Mouse (Mus musculus) large intestine, adult 2 months (tissue): ENCODE measurements around the gene Srl. TPM values are rescaled to one million over a fixed set of nuclear protein-coding genes. Genes with fewer than 3 reads are reported as not detected.
A peak's percentile ranks its signal among the peaks of the same experiment; 100 is the strongest.
"Not testable (repeated sequence)": the region's sequence is repeated elsewhere in the genome, so short reads cannot be mapped to it uniquely, and the experiment has no call there.

Experiments
- DNase-seq: peaks from one replicate; pipeline ENCODE4 v3.0.0-alpha.2; 2012; ENCODE audit warnings: low read depth, low spot score
- WGBS: fragments of 180-500 bp; shearing (Covaris S2); methylation state at CpG from one replicate; pipeline ENCODE4 v1.1.7; 2018; 5-methylcytosine and 5-hydroxymethylcytosine counted together
- polyA plus RNA-seq: library from polyadenylated mRNA; depleted of rRNA; stranded (reverse); fragments of >200 nt; gene quantifications from 2 replicates; pipeline ENCODE4 v1.2.3, GENCODE M21; 2012

Srl gene
- polyA plus RNA-seq, 1 experiment: 3.3 TPM

DNA sequence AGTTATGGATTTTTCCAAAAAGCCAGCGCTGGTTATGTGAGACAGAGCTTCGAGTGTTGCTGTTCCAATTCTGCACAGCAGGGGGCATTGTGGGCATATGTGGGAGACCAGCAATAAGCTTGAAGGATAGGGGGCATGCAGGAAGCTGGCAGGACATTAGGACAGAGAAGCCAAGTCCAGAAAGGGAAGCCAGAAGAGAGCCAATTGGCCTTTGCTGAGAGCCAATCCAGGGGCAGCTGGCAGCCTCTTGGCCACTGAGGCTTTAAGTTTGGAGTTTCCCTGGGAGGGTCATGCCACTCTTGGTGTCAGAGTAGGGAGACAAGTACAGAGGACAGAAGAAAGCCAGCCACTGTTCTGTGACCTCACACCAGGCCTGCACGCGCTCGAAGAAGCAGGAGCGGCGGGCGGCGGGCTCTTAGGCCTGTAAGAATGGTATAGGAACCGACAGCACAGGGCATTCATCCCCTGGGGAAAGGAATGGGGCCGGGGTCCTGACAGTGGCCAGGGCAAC, 52.4 kb downstream of the Srl start:
- peak; percentile 71 for DNase-seq
- 50% methylated on average over 11 of the region's 11 CpGs for whole genome bisulfite sequencing

DNA sequence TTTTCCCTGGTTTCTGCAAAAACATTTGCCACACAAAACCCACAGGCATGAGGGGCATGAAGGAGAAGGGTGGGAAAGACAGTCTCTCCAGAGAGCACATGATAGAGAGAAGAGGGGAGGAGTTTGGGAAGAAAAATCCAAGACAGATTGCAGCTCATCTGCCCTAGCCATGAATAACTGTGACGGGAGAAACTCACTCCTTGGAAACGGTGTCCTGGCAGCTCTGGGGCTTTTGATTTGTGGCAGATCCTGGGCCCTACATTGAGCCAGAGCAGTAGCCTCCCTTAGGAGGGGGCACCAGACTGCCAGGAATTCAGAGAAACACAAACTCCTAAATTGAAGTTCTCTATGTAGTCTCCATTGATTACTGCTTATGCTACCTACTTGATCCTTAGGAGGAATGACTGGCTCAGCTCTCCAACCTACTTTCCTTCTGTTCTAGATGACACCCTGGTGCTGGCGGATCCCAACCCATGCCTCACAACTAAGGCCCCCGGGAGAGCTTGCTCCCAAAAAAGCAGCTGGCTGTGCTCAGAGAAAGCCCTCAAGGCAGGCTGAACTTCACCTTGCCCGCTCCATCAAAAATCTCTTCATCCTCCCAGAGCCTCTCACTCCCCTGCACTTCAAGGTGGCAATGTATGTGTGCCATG, 60.9 kb downstream of the Srl start:
- WGBS: 84% methylated on average over 5 of the region's 5 CpGs
- no peak for DNase-seq

DNA sequence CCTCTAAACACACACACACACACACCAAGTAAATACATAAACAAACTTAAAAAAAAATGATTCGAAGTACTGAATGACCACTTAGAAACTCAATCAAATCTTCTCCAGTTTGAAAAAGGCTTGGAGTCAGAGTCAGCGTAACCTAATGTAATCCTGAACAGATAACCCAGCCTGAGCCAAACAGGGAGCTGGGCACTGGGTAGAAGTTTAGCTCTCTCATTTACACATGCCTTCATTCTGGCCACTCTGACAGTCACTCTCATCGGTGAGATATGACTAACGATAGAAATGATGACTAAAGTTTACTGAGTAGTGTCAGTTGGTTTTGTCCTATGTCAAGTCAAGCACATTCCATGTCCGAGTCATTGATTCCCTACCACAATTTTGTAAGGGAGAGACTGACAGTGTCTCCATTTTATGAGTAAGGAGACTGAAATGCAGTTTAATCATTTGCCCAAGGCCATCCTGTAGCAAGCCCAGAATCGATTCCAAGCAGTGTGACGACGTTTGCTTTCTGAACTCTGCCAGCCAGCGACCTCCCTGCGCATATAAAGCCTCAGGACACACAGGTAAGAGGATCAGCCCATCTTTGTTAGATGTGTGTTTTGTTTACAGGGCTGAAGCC, 63.9 kb downstream of the Srl start:
- DNase-seq: no peak

DNA sequence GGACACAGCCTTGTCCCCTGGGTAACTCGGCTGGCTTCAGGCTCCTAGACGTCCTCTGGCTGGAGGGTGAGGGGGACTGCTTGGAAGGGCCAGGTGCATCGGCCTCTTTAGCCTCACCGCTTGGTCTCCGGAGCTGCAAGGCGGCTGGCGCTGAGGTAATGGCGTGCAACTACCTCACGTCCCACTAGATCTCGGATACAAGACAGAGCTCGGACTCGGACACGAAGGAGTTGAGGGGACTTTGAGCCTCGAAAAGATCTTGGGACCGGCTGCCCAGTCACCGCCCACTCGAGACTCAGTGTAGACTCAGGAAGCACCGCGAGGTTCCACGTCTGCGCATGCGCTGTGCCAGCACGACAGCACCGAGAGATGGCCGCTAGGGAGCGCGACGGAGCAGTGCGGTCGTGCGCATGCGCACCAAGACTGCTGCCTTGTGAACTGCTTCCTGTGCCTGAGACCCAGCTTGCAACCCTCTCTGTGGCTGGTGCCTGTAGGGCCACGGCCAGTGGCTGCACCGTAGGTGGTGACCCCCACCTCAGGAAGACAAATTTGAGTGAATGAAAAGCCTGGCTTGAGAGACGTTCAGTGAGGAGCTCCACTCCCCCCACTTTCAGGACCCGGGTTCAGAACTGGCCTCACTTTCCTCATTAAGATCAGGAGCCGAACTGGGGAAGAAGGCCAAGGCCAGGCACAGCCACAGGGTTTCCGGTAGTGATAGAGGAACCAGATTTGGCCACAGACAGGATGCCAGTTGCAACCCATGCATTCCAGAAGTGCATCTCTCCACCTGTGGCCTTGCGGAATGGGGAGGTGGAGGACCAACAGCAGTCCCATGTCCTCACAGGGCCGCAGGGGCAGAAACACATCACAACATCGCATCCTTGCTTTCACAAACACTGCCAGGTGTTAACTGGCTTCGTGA, 66.5 kb downstream of the Srl start:
- WGBS: 13% methylated on average over 42 of the region's 42 CpGs
- DNase-seq: peak; percentile 85

More for the DNA sequence above, 63.9 kb downstream of the Srl start:
- WGBS: 47% methylated on average over 10 of the region's 10 CpGs

DNA sequence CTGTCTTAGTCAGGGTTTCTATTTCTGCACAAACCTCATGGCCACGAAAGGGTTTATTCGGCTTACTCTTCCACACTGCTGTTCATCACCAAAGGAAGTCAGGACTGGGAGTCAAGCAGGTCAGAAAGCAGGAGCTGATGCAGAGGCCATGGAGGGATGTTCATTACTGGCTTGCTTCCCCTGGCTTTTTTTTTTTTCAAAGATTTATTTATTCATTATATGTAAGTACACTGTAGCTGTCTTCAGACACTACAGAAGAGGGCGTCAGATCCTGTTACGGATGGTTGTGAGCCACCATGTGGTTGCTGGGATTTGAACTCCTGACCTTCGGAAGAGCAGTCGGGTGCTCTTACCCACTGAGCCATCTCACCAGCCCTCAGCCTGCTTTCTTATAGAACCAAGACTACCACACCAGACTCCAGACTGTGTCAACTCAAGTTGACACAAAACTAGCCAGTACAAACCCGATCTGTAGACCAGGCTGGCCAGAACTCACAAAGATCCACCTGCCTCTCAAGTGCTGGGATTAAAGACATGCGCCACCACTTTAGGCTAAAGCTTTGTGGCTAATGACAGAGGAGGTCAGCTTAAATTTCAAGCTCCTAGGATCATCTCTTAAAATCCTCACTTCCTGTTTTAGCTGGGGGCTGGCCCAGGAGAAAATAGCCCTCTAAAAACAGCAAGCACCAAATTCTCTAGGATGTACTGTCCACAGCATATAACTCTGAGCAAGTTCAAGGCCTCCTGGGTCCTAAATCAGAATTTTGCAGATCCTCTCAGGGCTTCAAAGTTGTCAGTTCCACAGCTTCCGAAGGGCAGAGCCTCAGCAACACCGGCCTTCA, 67.4 kb downstream of the Srl start:
- not testable (repeated sequence) for DNase-seq

DNA sequence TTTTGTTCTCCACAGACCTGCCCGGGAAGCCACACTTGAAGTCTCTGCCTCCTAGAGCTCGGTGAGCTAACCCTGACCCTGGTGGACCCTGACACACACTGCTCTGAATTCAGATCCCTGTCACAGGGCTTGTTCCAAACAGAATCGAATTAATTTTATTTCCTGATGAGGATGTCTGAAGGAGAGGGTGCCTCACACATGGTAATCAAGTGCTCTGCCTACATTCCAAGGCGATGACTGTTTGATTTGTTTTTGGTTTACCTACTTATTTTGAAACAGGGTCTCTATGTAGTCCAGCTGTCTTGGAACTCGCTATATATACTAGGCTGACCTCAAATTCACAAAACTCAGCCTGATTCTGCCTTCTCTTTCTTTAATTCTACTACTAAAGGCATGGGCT, 68.4 kb downstream of the Srl start:
- no peak for DNase-seq
- WGBS: 68% methylated on average over 5 of the region's 5 CpGs

More for the DNA sequence above, 67.4 kb downstream of the Srl start:
- 60% methylated on average over 10 of the region's 10 CpGs for WGBS

DNA sequence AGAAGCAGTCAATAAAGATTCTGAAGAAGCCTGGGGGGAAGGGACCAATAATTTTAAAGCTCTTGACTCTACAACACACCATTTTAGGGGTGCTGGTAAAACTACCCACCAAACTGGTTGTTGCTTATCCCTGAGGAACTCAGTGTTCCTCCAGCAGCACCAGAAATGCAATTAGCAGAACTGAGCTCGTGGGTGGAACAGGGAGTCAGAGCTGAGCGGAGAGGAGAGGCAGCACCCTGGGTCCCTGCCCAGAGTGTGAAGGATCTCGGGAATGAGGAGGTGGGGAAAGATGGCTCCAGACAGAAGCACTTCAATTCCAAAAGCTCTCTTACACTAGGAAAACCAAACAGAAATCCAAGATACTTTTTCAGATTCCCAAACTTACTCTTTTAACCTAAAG, 68.9 kb downstream of the Srl start:
- DNase-seq: no peak
- WGBS: 58% methylated on average over 3 of the region's 3 CpGs

DNA sequence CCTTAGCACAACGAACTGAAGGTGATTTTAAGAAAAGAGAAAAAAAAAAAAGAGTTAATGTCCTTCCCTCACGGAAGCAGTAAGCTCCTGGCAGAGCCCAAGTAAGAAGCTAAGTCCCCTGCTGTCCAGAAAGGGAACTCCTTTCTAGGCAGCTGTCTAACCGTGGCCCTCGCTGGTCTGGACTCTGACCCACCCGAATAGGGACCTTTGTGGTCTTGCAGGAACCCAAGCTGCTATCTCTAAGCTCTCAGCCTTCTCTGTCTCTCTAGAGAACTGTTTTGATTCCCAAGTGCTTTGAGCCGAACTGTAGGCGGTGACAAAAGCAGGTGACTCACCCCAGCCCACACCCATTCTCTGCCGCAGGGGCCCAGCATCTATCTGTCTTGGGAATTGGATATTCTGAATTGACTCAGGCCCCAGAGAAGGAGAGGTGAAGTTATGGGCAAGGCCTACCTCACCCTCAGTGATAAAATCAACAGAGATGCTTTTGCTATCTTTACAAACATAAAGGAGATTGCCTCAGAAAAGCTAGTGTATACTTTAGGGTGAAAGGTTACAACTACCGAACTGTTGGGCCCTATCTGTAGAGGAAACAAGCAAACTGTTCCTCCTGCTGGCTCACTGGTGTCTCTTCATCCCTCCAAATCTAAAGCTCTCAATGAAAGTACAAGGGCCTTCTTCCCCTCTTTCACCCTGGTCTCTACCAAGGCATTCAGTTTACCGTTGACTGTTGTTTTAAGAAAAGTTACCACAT, 71.8 kb downstream of the Srl start:
- no peak for DNase-seq
- WGBS: 22% methylated on average over 10 of the region's 10 CpGs

DNA sequence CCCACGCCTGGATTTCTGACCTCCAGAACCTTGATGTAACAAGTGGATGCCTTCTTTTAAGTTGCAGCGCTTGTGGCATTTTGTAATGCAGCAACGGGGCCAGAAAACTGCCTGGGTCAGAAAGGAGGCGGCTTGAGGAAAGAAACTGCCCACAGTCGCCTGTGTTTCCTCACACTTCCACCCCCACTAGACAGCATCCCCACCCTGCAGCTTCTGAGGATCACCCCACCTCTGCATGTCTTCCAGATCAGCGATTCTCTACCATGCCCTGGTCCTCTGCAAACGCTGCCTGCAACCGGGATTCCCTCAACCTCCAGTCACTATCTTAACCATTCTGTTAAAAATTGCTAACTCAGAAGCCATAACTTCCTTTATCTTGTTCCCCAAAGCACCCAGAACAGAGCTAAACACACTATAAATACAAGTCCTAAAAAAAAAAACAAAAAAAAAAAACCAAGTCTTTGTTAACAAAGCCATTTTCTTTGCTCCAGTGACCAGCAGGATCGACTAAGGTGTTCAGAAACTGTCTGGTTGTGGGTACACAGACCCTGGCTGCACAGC, 77.0 kb downstream of the Srl start:
- WGBS: 71% methylated on average over 9 of the region's 9 CpGs
- DNase-seq: no peak

DNA sequence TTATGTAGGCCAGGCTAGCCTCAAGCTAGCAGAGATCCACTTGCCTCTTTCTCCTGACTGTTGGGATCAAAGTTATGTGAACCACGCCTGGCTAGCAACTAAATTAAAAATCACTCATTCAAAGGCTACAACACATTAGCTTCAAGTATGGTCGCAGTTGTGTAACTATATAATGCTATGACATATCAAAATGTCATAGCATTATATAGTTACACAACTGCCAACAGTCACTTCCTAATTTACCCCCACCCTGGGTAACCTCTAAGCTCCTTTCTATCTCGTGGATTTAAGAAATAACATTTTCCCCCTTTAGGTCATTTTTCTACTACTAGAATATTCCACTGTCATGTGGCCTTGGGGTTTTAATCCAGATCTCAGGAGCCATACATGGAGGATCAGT, 83.7 kb downstream of the Srl start:
- no peak for DNase-seq
- 81% methylated on average over 3 of the region's 3 CpGs for WGBS

DNA sequence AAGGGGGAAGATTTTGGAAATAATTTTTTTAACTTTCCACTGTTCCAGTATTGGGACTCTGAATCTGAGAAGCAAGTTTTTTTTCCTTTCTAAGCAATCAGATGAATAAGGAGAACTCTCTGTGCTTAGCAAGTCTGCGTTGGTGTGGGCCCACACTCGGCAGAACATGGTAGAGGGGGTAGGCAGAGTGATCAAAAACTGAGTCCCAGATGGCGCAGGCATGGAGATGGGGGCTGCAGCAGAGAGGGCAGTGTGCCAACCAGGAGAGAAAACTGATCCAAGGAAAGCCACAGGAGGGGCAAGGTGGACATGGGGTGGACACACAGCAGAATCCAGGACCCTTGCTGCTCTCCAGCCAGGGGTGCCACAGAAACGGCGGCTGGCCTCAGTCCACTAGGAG, 85.2 kb downstream of the Srl start:
- WGBS: 85% methylated on average over 5 of the region's 5 CpGs
- DNase-seq: no peak

DNA sequence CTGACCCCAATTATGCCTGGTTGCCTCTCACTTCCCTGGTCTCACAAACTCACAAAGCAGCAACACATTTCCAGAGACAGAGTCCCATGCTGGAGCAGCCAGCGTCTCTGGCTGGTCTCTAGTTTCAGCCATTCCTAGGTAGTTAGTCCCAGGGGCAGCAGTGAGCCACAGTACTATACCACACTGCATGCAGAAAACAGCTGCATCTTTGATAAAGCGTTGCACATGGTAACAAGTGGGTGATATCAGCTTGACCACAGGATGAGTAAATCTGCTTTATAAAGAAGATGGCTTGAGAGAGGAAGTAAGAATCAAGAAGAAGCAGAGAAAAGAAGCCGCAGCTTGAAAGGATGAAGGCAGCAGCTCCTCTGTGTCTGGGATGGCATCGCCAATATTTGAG, 85.9 kb downstream of the Srl start:
- no peak for DNase-seq
- 88% methylated on average over 4 of the region's 4 CpGs for WGBS

DNA sequence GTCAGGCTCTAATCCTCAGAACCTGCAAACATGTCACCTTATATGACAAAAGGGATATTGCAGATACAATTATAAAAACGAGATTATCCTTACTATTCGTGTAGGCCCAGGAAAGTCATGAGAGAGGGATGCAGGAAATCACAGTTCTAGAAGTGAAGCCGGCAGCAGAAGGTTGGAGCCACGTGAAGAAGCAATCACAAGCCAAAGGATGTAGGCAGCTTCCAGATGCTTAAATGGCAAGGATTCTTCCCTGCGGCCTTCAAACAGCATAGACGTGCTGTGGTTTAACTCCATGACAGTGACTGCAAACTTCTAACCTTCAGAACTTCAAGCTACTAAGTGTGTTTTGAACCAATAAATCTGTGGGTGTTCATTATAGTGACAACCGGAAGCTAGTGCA, 87.1 kb downstream of the Srl start:
- WGBS: 88% methylated on average over 7 of the region's 7 CpGs
- no peak for DNase-seq

DNA sequence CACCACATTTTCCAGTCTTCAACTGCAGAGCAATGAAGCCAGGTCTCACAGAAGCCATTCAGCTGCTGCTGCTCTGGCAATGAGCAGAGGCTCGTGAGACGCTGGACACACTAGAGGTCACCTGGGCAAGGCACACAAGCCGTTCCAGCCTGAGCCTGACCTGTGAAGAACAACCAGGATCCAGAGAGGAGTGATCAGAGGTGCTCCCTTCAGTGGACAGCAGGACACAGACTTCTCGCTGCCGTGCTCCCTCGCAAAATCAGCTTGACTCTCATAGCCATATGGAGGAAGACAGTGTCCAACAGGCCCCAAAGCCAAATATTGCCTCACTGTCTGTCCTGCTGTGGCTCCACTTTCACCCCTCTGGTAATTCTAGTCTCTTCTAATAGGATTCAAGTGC, 92.2 kb downstream of the Srl start:
- WGBS: 80% methylated on average over 6 of the region's 6 CpGs
- DNase-seq: no peak

DNA sequence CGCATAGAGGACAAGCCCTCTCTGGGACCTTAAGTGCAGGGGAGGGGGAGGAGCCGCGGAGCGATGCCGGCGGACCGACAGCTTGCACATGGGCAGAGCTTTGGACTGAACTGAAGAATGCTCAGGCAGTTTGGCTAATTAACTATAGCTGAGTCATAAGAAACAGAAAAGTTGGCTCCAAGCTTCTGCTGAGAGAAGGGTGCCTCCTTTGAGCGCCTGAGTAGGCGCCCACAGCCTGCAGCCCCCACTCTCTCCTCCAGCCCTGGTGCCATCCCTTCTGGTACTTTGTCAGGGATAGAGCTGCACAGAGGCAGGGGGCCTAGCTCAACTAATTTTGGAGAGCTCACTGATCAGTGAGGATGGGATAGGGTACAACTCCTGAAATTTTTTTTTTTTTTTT, 93.4 kb downstream of the Srl start:
- no peak for DNase-seq
- 28% methylated on average over 9 of the region's 9 CpGs for WGBS

DNA sequence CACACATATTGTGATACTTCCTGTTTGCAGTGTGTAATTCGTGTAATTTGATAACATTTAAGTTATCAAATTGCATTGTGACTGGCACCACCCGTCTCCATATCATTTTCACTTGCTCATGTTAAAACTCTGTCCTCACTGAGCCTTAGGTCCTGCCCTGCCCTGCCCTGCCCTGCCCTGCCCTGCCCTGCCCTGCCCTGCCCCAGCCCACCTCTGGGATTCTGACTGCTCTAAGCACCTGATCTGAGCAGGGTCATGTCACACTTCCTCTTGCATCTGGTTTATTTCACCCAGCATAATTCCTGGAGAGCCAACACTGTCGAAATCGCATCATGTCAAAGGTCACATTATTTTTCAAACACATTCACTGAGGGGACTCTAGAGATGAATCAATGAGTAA, 95.2 kb downstream of the Srl start:
- 22% methylated on average over 4 of the region's 4 CpGs for WGBS
- no peak for DNase-seq

DNA sequence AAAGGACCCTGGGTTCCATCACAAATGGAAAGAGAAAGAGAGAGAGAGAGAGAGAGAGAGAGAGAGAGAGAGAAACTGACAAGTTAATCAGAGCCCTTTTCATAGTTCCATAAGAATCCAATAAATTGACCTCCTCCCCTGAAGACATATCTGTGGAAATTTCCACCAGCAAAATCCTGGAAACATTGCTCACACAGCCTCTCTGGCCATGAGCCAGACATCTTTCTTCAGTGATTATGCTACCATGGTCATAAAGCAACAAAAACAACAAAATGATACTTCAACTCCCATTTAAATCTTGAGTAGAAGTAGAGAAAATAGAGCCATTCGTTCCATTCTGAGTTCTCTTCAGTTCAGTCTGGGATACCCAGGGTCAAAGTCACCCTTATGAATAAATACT, 97.2 kb downstream of the Srl start:
- no peak for DNase-seq
- 33% methylated on average over 1 of the region's 1 CpGs for WGBS

DNA sequence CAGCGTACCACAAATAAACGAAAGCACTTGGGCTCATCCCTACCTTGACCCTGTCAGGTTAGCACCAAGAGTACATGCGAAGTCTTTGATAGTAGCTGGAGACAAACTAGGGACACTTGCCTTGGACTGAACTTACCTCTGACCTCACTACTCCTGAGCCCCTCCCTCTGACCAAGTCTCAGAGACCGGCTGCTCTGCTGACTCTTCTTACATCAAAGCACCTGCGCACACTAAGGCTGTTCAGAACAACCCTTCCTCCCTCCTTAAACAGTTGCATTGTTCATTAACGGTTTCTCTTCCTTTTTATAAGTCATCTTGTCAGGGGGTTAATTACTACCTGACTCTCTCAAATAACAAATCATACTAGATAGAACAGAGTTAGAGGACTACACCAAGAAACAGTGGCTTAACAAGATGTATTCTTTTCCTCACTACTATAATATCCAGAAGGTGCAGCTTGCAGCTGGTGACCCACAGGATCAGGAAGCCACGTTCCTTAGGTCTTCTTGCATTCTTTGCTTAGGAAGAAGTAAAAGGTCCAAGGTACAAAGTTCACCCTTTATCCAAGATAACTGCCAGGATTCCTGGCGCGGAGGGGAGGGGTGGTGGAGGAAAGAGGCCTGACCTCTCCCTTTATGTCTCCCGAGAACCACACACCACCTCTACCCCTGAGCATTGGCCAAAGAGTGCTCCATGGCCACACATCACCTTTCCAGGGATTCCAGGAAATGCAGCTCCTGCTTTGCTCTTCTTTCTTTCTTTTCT, 102.1 kb downstream of the Srl start:
- 30% methylated on average over 10 of the region's 10 CpGs for WGBS
- DNase-seq: peak; percentile 64
